Mouse (Mus musculus) heart, adult 2 months (tissue): ENCODE results near the gene Clstn3.

Experiments
- CTCF ChIP-seq: fragments of 200-600 bp; IDR thresholded peaks from 2 replicates; pipeline ENCODE4 v1.8.1; 2022; ENCODE audit warnings: antibody characterized with exemption, mild to moderate bottlenecking, moderate library complexity
- EP300 ChIP-seq: fragments of 200-500 bp; IDR thresholded peaks from 2 replicates; pipeline ENCODE4 v1.6.1; 2011; ENCODE audit warnings: low read depth, low read length, control low read depth; ENCODE audit not compliant: insufficient read depth

- no peak for TF ChIP-seq EP300
- no peak for TF ChIP-seq CTCF
Measured at GRCm38 (mm10) chr6:124487509-124487908, 22.9 kb upstream of the Clstn3 start.
